Mouse (Mus musculus): ENCODE measurements at regions not wholly inside any gene's neighbourhood (a gene's known extent, or its start where the extent isn't known, plus 50 kb on each side); places are given as distances from the start of the nearest gene placed in this dataset.

DNA sequence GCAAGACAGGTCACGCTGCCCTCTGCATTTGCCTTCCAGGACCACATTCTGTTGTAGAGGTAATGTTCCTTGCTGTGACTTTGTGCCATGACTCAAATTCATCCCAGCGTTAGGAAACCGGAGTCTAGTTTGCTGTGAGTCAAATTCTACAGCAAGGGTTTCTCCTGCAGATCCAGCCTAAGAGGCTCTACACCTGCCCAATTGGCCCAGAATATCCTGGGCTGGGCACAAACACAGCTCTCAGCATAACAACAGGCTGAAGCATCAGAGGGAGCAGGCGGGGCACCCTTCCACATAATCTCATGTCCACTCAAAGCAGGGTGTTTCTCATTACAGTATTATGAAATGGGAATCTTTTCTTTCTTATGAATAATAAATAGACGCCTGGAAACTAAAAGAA, 220.2 kb upstream of the Pard3b start:
- DNase-seq (ENCODE audit: low spot score), result no peak

DNA sequence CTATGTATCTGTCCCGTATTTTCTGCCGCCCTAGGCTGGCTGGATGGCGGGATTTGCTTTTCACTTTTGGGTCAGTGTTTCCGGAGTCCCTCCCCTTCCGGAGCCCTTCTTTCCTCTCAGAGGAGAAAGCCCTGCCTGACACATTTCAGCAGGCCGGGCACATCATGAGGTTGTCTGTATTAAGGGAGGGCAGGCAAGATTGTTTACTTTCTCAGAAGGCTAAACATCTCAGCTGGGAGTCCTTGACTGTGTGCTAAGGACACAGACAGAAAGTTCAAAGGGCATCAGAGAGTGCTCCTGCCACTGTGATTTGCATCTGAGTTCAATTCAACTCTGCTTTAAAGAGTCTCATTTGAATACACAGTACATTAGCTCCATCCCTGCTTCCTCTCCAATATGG, 218.8 kb upstream of the Pard3b start:
- no peak for DNase-seq (ENCODE audit: low spot score)

GRCm38 (mm10) chr1:61423253-61423652, 215.4 kb upstream of the Pard3b start:
- DNase-seq (ENCODE audit: low spot score), result no peak

DNA sequence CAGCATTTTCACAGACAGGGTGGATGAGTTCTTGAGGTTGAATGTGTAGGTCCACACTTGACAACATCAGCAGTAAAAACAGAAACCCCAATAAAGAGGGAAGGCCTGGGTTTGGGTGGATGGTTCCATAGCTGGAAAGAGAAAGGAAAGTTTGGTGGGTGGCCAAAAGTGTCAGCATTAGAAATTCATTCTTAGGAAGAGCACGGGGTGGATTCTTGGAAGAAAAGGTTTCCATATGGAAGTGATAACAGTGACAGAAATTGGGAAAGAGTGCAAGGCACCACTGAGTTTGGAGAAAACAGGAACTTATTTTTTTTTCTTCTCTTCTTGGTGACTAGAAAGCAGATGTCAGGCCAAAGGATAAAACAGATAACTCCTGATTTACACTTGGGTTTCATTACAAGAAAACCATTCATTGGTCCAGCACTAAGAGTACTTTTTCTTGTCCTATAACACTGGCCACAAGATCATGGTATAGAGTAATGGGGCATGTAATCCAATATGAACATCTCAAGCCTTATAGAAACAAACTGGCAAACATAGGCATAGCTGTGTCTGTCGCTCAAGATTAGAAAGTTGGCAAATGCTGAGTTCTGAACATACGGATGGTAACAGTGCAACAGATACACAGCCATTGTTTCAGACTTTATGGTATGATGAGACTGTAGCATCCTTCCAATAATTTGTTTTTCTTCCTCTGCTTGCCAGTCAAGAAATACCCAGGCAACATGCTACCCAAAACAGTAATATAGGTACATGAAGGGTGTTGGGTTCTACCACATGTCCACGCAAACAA, 209.7 kb upstream of the Pard3b start:
- no peak for DNase-seq (ENCODE audit: low spot score)

DNA sequence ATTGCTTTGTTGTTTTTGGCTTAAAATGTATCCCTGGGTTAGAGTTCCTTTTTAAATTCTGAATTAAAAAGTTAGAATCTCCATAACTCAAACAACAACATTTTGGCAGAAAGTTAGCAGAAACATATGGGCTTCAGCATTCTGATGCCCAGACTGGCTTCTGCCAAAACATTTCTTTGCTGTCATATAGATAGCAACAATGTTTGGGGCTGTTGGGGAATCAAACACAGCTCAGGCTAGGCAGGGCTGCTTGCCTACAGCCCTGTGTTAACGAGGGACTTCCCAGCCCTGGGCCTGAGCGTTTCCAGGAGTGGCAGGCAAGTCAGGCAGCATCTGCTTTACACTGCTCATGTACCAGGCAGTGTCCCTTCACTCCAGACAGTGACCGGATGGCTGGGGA, 201.0 kb upstream of the Pard3b start:
- DNase-seq (ENCODE audit: low spot score), result no peak

DNA sequence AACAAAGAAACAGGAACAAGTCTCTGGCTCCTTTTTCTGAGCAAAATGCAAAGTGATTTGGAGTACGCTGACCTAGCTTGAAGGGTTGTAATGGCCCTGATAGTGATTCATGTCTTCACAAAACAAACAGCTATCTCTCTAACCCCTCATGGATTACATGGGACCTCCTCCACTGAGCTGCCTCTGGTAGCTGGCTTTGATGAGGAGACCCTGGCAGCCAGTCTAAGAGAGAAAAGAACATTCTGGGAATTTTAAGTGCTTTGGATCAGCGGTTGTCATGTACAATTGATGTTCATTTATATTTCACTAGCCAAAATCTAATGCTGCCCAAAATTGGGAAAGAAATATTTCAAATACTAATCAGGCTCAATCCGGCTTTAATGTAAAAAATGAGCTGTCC, 177.2 kb upstream of the Pard3b start:
- DNase-seq (ENCODE audit: low spot score), result no peak

- no peak for DNase-seq (ENCODE audit: low spot score)
Observed at GRCm38 (mm10) chr1:61470617-61471214, 167.9 kb upstream of the Pard3b start.

GRCm38 (mm10) chr1:61471779-61472578, 166.6 kb upstream of the Pard3b start:
- no peak for DNase-seq (ENCODE audit: low spot score)

DNA sequence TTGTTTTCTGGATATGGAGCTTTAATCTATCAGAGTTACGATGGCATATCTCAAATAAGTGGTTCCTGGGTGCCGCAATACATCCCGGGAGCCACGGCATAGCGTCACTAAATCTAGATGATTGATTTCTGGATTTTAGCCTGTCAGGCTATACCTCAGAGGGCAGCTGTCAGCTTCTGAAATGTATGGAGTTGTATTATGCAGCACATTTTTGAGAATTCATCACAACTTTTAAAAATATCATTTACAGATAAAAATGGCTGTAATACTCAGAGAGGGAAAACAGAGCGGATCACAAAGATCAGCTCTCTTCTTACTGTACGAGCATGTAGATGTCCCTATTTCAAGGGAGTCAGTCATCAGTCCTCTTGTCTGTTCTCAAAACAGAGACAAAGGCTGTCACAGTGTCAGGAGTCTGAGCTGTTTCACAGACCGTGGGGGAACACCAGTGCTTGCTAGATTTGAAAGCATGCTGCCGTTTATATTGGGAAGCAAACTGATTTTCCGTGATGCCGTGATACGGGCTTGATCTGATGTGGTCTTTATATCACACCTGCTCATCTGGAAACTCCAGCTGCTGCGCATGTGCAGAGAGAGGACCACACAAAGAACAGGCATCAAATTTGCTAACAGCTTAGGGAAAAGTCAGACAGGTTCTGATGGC, 165.9 kb upstream of the Pard3b start:
- DNase-seq (ENCODE audit: low spot score), result no peak

DNA sequence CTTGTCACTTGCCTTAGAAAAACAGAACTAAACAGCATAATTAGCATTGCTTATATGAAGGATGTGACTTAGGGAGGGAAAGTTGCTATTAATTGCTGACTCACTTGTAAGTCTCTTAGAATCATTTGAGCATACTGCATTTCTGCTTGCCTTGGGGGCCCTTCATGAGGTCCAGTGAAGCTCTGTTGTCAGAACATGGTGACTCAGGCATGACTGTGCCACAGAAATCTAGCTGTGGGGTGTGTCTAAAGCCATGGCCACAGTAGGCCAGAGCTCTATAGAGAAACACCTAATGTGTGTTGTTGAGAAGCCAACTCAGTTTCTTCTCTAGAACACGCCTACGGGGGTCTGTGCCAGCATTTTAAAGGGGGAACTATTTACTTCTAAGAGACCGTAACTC, 153.2 kb upstream of the Pard3b start:
- no peak for DNase-seq (ENCODE audit: low spot score)

GRCm38 (mm10) chr1:61524886-61525285, 113.7 kb upstream of the Pard3b start:
- no peak for DNase-seq (ENCODE audit: low spot score)

DNA sequence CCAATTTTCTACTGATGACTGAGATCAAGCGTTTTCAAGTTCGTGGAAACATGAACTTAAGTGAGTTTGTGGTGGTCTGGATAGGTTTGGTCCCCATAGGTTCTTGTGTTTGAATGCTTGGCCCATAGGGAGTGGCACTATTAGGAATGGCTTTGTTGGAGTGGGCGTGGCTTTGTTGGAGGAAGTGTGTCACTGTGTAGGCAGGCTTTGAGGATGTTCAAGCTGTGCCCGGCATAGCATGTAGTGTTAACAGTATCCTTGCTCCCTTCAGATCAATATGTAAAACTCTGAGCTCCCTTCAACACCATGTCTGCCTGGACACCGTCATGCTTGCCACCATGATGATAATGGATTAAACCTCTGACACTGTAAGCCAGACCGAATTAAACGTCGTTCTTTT, 112.7 kb upstream of the Pard3b start:
- no peak for DNase-seq (ENCODE audit: low spot score)

DNA sequence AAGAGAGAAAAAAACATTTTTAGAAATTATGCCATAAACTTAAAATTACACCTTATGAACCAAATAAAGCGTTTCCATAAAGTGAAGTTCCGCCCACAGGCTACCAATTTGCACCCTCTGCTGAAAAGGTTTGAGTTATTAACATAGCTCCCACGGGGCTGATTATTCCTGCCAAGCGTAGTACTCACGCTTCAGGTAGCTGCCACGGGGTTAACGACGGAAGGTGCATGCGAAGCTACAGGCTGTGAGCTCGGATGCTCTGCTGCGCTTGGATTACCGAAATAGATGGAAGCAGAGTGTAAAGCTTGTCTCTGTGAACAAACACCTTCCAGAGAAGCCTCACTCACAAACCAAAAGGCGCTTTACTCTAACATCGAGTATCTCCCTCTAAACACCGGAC, 109.9 kb upstream of the Pard3b start:
- no peak for DNase-seq (ENCODE audit: low spot score)

GRCm38 (mm10) chr1:61530166-61530565, 108.5 kb upstream of the Pard3b start:
- no peak for DNase-seq (ENCODE audit: low spot score)

DNA sequence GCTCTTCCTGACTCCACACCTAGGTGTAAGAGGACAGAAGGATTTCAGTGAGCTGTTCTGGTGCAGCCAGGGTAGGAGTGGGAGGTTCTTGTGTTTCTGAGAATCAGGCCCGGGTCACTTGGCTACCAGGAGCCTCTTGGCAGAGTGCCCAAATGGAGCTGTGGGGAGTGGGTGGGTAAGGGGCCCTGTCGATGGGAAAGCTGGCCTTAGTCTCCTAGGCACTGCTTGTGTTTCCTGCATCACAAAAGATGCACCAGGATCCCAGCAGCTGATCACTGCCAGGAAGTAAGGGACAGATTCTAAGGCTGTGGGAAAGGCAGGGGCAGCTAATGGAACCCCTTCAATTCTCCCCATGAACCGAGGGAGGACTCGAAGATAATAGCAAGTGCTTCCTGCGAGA, 107.1 kb upstream of the Pard3b start:
- DNase-seq (ENCODE audit: low spot score), result no peak

- no peak for DNase-seq (ENCODE audit: low spot score)
Observed at GRCm38 (mm10) chr1:61540081-61540480, 98.5 kb upstream of the Pard3b start.

DNA sequence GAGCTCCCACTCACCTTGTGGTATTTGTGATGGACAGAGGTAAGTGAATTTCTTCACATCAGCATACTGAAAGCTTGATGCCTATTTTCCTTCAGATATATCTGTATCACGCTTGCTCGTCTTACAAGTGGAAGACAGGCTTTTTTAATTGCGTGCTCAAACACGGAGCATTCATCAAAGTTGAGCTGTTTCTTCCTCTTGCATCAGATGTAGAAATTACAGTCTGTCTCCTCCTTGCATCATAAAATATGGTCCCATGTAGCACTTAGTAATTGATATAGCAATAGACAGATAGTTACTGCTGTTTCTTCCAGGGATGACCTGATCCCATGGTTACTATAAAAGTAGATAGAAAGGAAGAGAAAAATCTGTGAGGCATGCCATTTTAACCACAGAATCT, 97.5 kb upstream of the Pard3b start:
- DNase-seq (ENCODE audit: low spot score), result no peak

GRCm38 (mm10) chr1:61552577-61553517, 85.8 kb upstream of the Pard3b start:
- DNase-seq (ENCODE audit: low spot score), result no peak

GRCm38 (mm10) chr1:61559514-61559913, 79.1 kb upstream of the Pard3b start:
- no peak for DNase-seq (ENCODE audit: low spot score)

DNA sequence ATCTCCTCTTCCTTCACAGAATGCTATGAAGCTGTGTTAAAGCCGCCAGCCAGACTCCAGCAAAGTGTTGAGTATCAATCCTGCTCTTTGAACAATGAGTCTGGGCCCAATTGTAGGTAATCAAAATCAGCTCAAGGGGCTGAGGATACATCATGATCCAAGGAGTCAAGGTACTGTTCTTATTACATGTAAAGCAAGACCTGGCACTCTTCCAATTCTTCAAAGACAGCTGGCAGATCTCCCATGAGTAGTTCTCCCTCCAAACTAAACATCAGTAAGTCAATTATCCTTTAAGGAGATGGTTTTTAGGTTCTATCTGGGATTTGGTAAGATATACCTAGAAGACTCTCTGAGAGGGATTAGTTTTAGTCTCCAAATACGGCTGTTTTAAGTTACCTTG, 76.5 kb upstream of the Pard3b start:
- no peak for DNase-seq (ENCODE audit: low spot score)

- no peak for DNase-seq (ENCODE audit: low spot score)
Observed at GRCm38 (mm10) chr1:61565471-61565870, 73.2 kb upstream of the Pard3b start.

Data from testis, postnatal 14 days (tissue).